Mouse (Mus musculus): ENCODE results near the gene Glud1. TPM values are rescaled to one million over a fixed set of nuclear protein-coding genes. Genes with fewer than 3 reads are reported as not detected.
A peak's percentile ranks its signal among the peaks of the same experiment; 100 is the strongest.
"Not testable (repeated sequence)": the region's sequence is repeated elsewhere in the genome, so short reads cannot be mapped to it uniquely, and the experiment has no call there.

Gene Glud1
- total RNA-seq, 2 experiments from 2014 or later = 116 to 120 TPM

DNA sequence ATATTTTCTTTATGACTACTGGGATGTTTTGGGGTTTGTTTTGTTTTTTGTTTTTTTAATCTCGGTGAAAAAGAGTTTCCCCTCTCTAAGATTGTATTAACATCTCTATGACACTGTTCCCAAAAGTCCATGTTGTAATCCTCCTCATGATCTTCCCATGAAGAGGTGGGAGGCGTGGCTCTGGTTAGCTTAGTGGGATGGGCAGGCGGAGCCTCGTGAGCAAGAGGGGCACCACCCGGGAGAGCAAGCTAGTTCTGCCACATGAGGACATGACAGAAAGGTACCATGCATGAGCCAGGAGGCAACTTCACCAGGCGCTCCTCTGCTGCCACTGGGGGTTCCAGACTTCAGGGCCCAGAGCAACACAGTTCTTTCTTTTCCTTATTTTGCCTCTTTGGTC is 42.0 kb downstream of the Glud1 start:
- no peak for DNase-seq

DNA sequence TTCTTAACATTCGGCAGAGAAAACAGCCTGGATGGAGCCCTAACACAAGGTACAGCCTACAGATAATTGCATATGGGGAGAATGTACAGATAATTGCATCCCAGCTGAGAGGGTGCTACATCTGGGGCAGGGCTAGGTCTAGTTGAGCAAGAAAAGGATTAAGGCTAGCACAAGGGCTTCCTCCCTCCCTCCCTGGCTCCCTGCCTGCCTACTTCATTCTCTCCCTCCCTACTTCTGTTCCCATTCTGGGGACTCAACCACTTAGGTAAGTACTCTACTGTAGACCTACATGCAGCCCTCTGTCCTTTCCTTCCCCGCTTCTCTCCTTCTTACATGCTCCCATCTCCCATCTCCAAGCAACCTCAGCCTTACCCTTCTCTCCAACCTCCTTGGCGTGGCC is 42.8 kb downstream of the Glud1 start:
- DNase-seq = no peak

DNA sequence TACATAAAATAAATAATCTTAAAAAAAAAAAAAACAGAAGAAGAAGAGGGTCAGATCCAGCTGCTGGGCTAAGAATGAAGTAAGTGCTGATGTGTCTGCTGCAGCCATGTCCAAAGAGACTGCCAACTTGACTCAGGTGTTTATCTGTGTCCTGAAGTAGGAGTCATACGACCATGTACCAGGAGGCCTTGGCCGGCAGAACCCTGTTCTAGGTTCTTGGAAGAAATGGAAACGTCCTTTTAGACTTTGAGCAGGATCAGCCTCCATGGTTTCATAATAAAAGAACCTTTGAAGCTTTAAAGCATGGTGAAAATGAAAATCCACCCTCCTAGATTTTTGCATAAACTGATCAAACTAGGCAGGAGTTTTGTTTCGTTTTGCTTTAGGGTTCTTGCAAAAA is 43.9 kb downstream of the Glud1 start:
- no peak for DNase-seq

DNA sequence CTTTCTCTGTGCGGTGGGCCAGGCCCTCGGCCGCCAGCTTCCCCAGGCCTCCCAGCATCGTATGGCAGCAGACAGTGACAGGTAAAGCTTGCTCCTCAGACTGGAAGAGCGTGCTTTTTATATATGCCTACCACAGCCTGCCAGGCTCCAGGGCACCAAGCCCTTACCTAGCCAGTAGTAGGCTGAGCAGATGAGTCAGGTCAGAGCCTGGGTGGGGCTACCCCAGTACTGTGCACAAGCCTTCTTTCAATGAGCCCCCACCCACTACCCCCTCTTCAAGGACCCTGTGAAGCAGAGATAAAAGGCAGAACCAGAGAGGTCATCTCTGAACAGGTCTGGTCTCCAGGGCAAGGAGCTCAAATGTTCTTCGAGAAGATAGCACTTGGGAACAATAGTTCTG is 44.8 kb downstream of the Glud1 start, which contains the start of gene Fam25c:
Gene Fam25c, minus strand, starts transcription at position 133 of the 400 bp plus-strand sequence.
- DNase-seq = no peak

DNA sequence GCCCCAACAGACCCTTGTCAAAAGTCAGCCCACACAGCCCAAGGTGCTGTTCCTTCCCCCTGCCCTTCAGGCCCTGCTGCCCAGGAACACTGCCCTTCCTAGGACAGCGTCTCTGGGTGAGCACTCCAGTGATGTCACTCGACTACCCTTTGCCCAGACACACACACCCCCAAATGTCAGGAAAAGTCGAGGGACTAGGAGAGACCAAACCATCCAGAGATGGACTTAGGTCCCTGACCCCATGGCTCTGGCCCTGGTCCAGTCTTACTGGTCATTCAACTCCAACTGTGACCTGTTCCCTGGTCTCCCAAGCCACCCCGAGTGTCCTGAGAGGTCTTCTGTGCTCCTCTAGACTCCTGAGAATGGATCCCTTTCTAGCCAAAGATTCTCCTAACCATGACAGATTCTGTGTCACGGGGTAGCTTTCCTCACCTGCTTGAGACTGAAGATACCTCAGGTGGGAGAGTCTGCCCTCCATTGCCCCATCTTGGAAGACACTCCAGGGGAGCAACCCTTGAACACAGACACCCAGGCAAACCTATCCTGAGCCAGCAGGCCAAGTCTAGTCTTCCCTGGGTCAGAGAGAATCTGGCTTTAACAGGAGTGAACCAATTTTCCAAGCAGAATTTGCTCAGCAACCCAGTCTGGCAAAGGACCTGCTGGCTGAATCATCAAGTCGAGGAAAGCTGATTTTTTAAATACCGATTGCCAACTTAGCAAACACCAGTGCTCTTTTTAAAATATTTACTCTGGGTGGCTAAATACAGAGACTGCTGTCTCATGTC is 47.3 kb downstream of the Glud1 start:
- DNase-seq = no peak

DNA sequence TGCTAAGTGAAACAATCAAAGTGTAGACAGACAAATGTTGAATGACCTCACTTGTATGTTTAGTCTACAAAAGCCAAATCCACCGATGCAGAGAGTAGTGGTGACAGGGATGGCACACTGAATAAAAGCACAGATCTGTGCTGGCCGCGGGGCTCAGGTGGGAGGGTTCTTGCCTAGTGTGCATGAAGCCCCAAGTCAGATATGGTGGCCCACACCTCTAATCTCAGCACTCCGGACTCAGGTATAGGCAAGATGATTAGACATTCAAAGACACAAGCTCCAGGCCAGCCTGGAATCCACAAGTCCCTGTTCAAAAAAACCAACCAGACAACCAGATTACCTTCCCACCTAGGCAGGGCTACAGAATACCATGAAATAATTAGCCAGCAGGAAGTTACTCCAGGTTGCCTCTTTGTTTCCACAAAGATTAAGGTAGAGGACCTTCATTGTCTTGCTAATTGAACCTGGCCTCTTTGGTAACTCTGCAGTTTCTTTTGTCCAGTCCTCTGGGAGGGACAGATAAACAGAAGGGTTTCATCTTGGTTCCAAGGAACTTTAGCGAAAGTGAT is 49.2 kb downstream of the Glud1 start:
- DNase-seq = no peak

DNA sequence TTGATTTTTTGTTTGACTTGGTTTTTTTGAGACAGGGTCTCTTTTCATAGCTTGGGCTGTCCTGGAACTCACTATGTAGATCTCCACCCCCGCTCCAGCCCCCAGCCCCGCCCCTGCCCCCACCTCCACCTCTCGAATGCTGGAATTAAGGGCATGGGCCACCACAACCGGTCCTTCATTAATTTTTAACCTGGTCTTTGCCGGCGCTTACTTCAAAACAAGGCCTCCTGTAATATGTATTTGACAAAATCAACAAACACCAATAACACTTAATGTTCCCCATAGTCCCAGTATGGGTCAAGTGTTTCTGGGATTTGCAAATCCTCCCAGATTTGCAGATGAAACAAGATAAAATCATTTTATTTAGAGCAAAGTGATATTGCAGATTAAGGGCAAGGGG is 49.7 kb downstream of the Glud1 start:
- no peak for DNase-seq

DNA sequence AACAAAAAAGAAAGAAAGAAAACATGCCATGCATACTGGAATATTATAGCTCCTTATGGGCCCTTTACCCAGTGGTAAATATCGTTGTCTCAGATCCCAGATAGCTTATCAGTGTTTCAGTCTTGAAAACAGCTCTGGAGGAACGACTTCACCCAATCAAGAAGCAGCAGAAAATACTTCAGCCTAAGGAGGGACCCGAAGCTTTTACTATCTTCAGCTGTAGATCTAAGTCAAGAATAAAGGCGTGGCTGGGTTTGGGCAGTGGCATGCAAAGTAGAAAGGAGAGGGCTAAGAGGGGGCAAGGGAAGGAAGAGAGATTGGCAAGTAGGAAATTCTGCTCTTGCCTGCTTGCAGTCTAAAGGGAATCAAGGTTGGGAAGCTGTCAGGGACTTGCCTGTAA is 51.6 kb downstream of the Glud1 start:
- no peak for DNase-seq

DNA sequence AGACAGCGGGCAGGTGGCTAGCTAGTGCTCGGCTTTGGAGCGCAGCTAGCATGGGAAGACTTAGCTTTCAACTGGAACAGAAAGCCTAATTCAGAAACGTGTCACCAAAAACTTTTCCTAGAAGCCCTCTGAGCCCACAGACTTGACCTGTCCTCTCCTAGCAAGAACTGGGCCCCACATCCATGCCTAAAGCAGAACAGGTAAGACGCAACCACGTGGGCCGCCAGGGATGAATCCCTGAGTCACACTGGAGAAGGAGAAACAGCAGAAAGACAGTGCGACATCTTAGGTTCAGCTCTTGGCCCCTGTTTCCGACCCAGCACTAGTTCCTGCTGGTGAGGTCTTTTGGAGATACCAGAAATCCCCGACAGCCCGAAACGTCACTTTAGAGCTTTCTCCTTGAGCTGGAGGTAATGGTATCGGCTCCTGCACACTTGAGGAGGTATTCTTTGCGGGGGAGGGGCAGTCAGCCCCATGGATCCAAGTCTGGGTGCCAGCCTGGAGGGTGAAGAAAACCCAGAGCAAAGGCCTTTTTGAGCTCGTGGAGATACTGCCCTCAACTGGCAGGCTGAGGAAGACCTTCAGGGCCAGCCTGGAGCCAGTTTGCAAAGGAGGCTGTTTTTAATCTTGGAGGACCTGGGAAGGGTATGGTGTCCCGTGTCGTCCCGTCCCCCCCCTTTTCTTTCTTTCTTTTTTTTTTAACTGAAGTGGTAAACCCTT is 52.4 kb downstream of the Glud1 start:
- DNase-seq = peak; percentile 51

DNA sequence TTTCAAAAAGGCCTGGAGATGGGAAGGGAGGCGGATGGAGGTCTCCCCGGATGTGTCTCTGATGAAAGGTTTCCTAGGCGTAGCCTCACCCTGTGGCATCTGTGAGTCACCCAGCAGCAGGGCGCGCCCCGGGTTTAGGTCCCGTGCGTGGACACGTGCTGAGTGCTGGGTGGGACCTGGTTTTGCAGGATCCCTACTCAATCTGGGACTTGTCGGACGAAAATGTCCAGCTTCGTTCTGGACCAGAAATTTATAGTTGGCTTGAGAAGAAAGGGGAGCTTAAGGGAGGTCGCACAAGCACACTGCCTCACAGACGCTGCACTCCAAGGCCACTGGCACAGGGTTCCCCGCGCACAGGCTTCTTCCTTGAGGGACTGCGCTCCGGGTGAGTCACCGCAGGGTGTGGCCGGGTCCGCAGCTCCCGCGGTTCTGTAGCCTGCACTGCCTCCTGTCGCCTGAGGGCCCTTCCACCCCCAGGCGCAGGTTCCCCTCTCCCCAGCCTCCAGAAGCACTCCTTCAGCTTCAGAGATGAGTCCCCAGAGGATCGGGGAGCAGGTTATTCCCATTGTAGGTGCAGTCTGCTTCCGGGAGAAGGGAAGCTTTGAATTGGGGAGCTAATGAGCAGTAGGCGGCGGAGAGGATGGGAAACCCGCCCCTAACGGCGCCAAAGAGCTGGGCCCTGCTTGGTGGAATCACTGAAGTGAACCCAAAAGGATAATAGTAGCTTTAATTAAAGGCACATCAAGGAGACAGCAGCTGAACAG is 53.1 kb downstream of the Glud1 start:
- peak; percentile 68 for DNase-seq

DNA sequence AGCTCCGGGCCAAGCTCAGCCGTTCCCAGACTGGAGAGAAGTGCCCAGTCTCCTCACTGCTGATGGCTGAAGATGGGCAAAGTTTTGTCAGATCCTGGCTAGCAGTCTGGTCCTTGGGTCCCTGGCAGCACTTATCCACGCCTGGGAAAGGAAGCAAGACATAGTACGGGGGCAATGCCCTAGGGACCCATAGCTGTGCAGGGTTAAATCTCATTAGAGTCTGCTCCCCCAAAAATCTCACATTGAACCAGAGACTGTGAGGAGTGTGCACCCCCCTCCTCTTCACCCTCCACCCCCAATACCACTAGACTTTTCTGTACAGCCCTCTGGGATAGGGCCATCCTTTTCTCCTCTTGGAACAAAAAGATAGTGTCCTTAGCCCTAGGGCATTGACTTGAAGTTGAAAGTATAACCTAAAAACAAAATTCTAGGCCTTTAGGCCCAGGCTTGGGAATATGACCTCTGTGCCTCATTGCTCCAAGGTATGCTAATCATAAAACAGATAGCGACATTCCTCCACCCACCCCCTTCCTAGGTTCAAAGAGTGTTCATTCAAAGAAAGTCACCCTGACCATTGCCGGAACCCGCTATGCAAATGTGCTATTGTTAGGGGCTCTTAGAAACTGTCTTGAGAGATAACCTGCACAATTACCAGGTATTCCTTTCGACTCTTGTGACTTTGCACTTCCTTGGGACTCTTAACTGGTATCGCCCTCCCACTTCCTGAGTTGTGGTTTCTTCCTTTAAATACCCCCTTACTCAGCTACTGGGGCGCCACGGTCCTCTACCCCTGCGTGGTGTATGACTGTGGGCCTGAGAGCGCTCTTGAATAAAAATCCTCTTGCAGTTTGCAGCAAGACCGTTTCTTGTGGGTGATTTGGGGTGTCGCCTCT is 54.0 kb downstream of the Glud1 start:
- not testable (repeated sequence) for DNase-seq

DNA sequence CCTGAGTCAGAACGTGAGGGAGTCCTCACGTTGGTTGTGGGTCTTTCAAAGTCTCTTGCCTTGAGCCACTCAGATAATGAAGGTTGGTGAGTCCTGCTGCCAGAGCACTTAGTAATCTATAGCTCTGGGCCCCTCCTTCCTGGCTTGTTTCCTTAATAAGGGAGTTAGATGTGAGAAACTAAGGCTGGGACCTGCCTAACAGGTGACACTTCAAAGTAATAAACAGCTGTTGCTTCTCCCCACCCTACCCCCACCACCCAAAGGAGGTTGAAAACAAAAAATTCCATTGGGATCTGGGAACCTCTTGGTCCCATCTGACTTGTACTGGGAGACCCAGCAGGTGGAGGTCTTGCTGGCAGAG is 54.6 kb downstream of the Glud1 start:
- no peak for DNase-seq

DNA sequence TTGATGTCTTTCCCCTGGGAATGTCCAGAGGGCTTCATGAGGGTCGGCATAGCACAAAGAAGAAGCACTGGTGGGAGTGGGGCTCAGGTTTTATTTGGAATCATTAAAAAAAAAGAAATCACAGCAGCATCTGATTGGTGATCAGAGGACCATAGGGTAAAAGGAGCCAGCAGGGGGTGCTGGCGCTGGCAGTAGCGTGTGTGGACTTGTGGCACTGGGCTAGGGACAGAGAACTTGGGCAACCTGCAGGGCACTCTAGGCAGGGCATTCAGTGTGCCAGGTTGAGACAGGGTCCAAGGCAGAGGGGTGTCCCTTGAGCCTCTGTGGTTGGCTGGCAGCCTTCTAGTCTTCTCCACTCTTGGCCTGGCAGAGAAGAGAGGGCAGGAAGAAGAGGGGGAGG is 59.7 kb downstream of the Glud1 start:
- no peak for DNase-seq

DNA sequence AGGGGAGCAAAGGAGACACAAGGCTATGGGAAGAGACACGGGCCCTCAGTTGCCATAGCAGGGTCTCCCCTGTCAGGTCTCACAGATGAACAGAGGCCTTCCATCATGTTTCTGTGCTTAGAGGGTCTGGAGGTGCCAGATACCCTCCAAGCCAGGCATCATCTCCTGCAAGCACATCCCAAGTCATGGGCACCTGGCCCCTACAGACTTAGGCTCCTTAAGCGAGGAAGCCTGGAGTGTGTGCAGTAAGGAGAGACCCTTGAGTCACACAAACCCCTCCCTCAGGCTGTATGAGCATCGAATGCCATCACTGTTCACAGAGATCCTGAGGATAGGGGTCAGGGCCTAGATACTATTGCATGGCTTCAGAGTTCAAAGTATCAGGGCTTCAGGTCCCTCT is 60.4 kb downstream of the Glud1 start:
- no peak for DNase-seq

DNA sequence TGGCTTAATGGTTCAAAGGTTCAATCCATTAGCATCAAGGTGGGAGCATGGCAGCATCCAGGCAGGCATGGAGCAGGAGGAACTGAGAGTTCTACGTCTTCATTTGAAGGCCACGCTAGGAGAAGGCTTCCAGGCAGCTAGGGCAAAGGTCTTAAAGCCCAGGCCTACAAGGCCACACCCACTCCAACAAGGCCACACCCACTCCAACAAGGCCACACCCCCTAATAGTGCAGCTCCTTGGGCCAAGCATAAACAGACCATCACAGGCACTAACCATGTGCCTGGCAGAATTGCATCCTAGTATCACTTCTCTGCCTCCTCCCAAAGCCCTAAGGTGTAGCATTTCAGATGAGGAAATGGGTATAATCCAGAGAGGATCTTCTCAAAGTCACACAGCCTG is 61.2 kb downstream of the Glud1 start:
- no peak for DNase-seq

DNA sequence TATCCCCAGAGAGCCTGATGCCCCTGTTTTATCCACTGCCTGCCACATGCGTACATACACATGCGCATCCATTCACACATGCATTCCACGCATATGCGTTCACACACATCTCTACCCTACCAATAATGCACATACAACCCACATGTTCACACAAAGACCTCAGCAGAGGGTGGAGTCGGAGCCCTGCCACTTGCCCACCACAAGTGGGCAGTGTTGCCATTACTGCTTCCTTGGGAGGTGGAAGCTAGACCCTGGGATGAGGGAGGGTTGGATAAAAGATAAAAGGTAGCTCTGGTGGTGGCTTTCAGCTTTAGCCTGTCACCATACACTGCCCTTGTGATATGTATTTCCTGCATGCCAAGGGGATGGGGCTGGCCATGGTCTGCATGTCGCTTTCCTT is 62.1 kb downstream of the Glud1 start:
- peak; percentile 67 for DNase-seq

DNA sequence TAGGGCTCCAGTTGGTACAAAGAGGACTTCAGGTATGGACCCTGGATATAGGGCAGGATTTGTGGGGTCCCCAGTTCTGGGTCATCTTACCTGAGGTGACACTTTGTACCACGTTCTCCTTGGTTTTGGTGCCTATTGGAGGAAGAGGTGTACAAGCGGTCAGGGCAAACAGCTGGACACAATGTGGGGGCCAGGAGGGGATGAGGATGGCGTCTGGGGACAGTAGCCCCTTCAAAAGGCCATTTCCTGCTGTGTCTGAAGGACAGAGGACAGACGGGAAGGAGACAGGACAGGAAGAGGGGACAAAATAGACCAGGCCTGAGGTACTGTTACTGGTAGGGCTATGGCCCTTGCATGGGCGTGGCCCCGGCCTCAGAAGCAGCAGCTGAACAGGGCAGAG is 63.1 kb downstream of the Glud1 start:
- no peak for DNase-seq

DNA sequence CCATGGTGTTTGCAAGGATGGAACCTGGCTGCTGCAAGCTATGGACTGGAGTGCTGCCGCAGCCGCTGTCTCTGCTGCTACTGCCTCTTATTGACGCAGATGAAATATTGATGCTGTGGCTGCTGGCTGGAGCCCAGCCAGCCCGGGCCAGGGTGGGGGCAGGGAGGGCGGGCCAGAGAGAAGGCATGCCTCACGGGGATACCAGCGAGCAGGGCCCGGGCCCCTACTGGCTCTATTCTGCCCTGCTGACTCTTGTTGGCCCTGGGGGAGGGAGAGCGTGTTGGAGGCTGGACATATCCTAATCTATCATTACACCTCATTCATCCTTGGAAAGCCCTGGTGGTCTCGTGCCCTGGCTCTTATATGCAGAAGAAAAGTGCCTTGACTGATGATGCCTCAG is 64.0 kb downstream of the Glud1 start, which contains the start of gene Sncg:
Gene Sncg, minus strand, starts transcription at position 213 of the 400 bp plus-strand sequence.
- no peak for DNase-seq

DNA sequence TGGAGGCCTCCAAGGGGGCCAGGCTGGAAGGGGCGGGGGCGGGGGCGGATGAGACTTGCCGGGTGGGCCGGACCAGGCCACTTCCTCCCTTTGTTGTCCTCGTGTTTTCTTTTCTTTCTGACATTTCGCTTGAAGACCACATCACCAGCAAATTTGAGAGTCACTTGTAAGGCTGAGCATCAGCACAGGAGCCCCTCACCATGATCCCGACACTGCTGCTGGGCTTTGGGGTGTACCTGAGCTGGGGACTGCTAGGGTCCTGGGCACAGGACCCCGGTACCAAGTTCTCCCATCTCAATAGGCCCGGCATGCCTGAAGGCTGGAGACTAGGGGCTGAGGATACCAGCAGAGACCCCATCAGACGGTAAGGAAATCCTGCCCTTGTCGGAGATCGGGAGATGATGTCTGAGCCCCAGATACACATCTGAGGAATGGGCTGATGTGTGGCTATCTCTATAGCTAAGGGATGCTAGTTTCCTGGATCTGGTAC is 64.9 kb downstream of the Glud1 start, which contains the start of gene Mmrn2:
Gene Mmrn2, plus strand, starts transcription at position 51 of the 490 bp plus-strand sequence.
- no peak for DNase-seq

DNA sequence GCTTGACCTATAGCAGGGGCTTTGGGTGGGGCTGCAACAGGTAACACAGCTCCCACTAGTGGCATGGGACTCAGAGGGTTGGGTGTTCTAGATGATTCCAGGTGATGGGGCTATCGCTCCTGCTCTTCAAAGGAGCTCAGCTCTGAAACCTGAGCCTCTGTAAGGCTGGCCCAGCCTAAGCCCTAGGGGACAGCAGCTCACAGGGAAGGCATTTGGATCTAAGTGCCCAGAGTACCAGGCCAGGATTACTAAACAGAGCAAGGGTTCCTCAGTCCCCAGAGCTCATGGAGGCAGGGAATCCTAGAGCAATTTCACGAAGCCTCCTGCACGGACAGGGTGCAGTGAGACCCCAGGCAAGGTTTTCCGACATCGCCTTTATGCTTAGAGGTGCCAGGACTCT is 65.4 kb downstream of the Glud1 start:
- no peak for DNase-seq

DNA sequence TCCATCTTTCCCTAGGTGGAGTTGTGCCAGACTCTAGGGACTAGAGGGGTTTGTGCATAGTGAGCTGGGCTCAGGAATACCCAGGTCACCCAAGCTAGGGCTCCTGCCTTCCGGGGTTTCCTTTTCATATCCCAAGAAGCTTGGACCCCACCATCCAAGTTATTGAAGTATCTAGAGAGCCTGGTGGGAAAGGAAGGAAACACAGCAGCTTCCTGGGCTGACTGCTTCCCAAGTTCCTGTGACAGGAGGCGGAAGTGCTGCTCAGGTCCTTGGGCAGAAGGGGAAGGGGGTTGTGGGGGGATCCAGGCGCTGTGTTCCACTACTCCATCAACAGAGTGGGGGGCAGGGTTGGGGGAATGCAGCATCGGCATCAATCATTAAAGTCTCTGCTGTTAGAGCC is 66.6 kb downstream of the Glud1 start:
- DNase-seq = no peak
